17 mouse cellular contexts compared by ENCODE assay signal in the genomic region with DNA sequence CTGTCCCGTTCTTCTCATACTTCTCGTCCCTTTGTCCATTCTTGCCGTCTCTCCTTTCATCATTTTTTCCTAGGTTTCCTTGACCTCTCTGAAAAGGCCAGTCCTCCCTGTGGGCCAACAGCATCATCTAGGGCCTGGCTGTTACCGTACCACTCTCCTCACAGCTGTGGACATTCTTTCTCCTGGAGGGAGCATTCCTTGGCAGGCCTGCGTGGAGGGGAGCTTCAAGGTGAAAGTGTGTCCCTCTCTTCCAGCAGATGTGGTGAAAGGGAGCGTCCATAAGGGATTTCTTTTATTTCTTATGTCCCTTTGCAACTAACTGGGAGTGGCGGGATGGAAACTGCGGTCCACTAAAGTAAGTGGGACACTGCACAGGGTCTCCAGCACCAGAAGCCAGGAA.
"Had no signal": no experiment of that assay in that cellular context is flagged by ENCODE, and none has a peak within 500 bp of the region (broad histone marks: within the 10 kb centered on the region; RNA-seq: fewer than 3 reads in every experiment).

No protein-coding gene starts in this region.

- DNase-seq: lung, adult 2 months; lung, postnatal 14 days; lung, postnatal 36 days; right cerebral cortex, postnatal 14 days; thymus, adult 2 months; thymus, postnatal 25 days; thymus, postnatal 4 days had no signal

- H3K27ac ChIP-seq: lung, embryonic 15.5 days; macrophage; midbrain, embryonic 13.5 days; midbrain, embryonic 15.5 days; neural tube, embryonic 12.5 days; stomach, embryonic 15.5 days; stomach, postnatal 0 days had no signal

- H3K9me3 ChIP-seq: lung, embryonic 15.5 days; midbrain, embryonic 13.5 days; midbrain, embryonic 15.5 days; neural tube, embryonic 12.5 days; stomach, embryonic 15.5 days had no signal

- H3K4me1 ChIP-seq: megakaryocyte, embryonic 14.5 days; midbrain, embryonic 13.5 days; midbrain, embryonic 15.5 days; neural tube, embryonic 12.5 days had no signal

- H3K36me3 ChIP-seq: lung, embryonic 15.5 days; midbrain, embryonic 13.5 days; midbrain, embryonic 15.5 days; neural tube, embryonic 12.5 days; stomach, embryonic 15.5 days had no signal

- ATAC-seq: lung, postnatal 0 days; midbrain, embryonic 13.5 days; midbrain, embryonic 15.5 days had no signal

- H3K27me3 ChIP-seq: lung, embryonic 15.5 days; megakaryocyte, embryonic 14.5 days; midbrain, embryonic 13.5 days; midbrain, embryonic 15.5 days; neural tube, embryonic 12.5 days; stomach, embryonic 15.5 days had no signal

- H3K9ac ChIP-seq: lung, embryonic 15.5 days; midbrain, embryonic 13.5 days; midbrain, embryonic 15.5 days; neural tube, embryonic 12.5 days; stomach, embryonic 15.5 days had no signal

- H3K4me2 ChIP-seq: lung, embryonic 15.5 days; midbrain, embryonic 11.5 days; midbrain, embryonic 13.5 days; midbrain, embryonic 15.5 days; neural tube, embryonic 12.5 days; stomach, embryonic 15.5 days had no signal

- H3K4me3 ChIP-seq: lung, embryonic 15.5 days; megakaryocyte, embryonic 14.5 days; midbrain, embryonic 13.5 days; midbrain, embryonic 15.5 days; neural tube, embryonic 12.5 days; stomach, embryonic 15.5 days had no signal
